Mouse (Mus musculus) spleen, adult 18-20 months (tissue): Measurements from ENCODE around the gene Osbpl5.

ENCODE experiments used
- DNase-seq, 2 experiments: peaks; one replicate each; pipeline ENCODE4 v3.0.0; 2022; ENCODE audit warnings: mixed read lengths in 2 of 2

The Osbpl5 gene

DNA sequence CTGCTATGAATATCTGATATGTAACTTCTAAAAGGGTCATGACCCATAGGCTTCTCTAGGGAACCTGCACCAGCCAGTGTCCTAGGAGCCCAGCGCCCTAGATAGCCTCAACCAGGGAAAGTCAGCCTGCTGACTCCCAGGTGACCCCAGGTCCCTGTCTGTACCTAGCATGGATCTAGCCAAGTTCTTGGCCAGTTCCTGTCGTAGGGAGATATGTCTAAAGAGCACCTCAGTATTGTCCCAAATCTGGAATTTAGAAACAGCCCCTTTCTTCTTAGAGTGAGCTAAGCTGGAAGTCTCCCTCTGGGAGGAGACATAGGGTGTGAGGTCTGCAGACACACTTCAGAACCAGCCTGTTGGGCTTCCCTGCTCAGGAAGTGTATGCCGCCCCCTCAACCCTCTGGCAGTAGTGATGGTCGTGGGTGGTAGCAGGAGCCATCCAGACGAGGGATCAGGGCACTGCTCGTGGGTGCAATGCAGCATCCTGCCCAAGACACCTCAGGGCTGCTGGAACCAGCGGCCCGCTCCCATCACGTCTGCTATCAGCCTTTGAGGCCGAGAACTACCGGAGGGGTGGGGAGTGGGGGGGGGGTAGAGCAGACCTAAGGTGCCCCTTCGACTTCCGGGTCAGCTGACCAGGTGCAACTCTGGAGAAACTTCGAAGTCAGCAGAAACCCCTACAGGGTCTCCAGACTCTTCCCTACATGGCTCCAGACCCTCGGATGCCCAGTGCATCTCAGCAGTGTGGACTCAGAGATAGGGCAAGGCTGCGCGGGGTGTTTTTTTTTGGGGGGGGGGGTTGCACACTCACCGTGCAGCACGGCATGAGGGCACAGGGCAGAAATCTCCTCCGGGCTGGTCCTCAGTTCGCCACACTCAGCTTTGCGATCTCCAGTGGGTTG lies at the start of gene Osbpl5:
Gene Osbpl5, minus strand, starts transcription at position 861 of the 902 bp plus-strand sequence.
- DNase-seq = no peak

DNA sequence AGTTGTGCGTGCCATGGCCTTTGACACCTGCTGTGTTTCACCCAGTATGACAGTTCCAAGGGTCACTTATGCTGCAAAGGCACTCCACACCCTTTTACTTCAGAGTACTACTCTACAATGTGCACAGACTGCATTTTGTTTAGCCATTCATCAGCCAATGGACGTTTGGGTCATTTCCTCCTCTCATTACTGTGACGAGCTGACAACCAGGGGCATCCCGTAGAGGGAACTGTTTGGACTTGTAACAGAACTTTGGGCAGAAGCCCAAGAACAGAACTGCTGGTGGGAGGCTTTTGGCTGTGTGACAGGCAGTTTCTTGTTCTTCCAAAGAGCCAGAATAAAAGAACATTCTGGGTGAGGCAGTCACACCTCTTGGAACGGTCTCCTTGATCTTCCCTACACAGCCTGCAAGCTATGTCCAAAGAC lies 48.4 kb upstream of the Osbpl5 start:
- DNase-seq = no peak

GRCm38 (mm10) chr7:143801195-143802065 lies 44.6 kb upstream of the Osbpl5 start:
- no peak for DNase-seq

DNA sequence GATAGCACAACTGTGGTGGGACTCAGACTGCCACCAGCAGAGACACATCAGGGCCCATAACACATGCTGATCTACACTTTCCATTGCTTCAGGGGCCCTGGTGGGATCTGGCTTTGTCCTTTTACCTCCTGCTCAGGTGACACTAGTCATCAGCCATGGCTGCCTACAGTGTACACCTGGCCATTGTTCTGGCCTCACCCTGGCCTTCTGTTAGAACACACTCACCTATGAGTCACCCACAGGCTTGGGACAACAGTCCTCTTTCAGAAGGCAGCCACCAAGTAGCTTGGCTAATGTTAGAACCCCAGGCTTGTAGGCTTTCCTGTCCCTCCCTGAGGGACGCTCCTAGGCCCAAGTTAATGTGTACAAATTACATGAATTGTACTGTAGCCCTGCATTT lies 44.0 kb upstream of the Osbpl5 start:
- DNase-seq = no peak

GRCm38 (mm10) chr7:143798783-143799182 lies 42.0 kb upstream of the Osbpl5 start:
- no peak for DNase-seq

GRCm38 (mm10) chr7:143793121-143793520 lies 36.3 kb upstream of the Osbpl5 start:
- DNase-seq = peak; percentile 57 to 68

GRCm38 (mm10) chr7:143792336-143792985 lies 35.7 kb upstream of the Osbpl5 start:
- DNase-seq = no peak

DNA sequence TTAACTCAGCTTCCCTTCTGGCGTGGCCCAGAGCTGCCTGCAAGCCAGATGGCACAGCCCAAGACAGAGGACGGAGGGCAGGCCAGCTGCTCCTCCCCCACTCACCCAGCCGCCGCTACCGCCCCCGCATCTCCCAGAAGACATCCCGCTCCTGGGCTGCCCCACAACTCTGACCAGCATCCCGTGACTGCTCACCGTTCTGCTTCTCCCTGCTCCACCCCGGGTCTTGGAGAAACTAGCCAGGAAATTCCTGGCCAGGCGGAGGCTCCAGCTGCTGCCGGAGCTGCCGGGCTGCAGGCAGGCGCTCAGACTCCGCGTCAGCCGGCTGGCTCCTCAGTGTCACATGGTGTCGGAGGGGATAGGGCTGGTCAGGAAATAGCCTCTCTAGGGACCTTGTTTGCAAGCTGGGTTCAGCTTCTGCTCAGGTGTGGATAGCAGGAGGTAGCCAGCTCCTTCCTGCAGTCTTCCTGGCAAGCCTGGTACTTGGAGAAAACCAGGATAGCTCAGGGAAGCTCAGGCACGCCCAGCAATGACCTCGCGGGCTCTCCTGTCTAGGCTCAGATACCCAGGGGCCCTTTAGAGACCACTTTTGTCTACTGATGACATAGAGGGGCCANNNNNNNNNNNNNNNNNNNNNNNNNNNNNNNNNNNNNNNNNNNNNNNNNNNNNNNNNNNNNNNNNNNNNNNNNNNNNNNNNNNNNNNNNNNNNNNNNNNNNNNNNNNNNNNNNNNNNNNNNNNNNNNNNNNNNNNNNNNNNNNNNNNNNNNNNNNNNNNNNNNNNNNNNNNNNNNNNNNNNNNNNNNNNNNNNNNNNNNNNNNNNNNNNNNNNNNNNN lies 27.4 kb upstream of the Osbpl5 start, which contains the start of gene Mrgpre:
Gene Mrgpre, minus strand, starts transcription at position 505 of the 834 bp plus-strand sequence.
- DNase-seq = peak; percentile 61 to 64

- DNase-seq = no peak
These were observed 26.7 kb upstream of the Osbpl5 start for GRCm38 (mm10) chr7:143783378-143783995.

DNA sequence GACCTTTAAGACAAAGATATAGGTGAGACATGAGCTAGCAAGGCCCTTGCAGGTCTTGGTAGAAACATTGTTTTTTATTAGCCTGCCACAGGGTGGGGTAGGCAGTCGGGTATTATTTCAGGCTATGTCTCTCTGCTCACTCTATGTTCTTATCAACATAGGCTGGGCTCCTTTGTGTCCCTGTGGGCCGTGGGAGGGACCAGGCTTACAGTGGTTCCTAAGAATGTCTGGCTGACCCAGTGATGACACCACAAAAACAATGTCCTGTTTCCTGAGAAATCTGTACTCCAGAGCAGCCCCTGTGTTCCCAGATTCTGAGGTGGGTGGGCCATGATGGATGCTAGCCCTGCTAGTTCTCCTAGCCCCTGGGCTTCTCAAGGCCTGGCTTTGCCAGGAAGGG lies 20.6 kb upstream of the Osbpl5 start:
- DNase-seq = no peak

- no peak for DNase-seq
These were observed 19.4 kb upstream of the Osbpl5 start for GRCm38 (mm10) chr7:143776137-143776536.

- DNase-seq = no peak
These were observed 12.7 kb upstream of the Osbpl5 start for GRCm38 (mm10) chr7:143769461-143769860.

DNA sequence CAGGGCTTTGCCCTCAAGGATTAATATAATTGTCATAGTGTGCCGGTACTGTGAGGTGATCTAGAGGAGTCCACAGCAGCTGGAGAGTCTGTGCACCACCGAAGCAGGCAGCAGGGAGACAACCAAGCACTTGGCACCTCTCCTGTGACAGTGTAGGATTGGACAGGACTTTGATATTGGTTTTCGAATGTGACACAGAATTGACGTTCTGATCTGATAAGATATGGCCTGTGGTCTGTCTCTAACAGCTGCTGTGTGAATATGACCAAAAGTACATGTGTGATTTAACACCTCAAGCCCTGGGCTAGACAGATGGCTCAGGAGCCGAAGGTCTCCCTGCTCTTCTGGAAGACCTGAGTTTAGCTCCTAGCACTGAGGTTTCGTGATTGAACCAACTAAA lies 11.5 kb upstream of the Osbpl5 start:
- no peak for DNase-seq

- no peak for DNase-seq
These were observed 10.1 kb upstream of the Osbpl5 start, which contains the start of gene Mrgprg for GRCm38 (mm10) chr7:143766893-143767292. Gene Mrgprg (minus strand): TSS chr7:143766993.

- no peak for DNase-seq
These were observed 8.2 kb upstream of the Osbpl5 start for GRCm38 (mm10) chr7:143764876-143765530.

GRCm38 (mm10) chr7:143763794-143764193 lies 7.0 kb upstream of the Osbpl5 start:
- no peak for DNase-seq

GRCm38 (mm10) chr7:143758956-143759355 lies 2.2 kb upstream of the Osbpl5 start:
- no peak for DNase-seq

DNA sequence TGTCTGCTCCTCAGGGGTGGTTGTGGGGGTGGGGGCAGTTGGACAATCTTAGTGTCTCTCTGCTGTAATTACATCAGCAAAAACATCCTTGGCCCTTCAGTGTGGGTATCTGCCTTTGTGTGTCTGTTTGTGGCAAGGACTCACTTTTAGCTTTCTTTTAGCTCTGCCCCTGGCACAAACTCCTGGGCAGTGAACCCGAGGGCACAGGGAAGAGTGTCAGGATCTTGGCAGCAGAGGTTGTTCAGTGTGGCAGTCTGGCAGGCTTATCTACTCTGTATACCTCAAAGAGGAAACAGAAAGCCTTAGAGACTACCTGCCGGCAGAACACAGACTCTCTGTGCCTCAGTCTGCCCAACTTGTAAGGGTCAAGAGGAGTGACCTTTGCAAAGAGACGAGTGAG lies 911 bp upstream of the Osbpl5 start:
- no peak for DNase-seq

- DNase-seq = peak; percentile 70 to 80
These were observed 224 bp upstream of the Osbpl5 start for GRCm38 (mm10) chr7:143757027-143757390.

GRCm38 (mm10) chr7:143755357-143756124 lies 1.2 kb downstream of the Osbpl5 start:
- DNase-seq = no peak
